Mouse (Mus musculus) intestine, embryonic 15.5 days (tissue): ENCODE data around the gene Olfr961. TPM values are rescaled to one million over a fixed set of nuclear protein-coding genes. Genes with fewer than 3 reads are reported as not detected.
A peak's percentile ranks its signal among the peaks of the same experiment; 100 is the strongest.

Source experiments
- ATAC-seq: fragments of 200-750 bp; cut with Nextera tagmentation; 2 replicates; pipeline ENCODE4 v1.8.0; 2017; ENCODE audit warnings: moderate TSS enrichment, moderate library complexity
- H3K27ac ChIP-seq: fragments of 300-500 bp; sonication (generic); 2 replicates; pipeline ENCODE4 v1.5.1; 2015; ENCODE audit warnings: mild to moderate bottlenecking, inconsistent platforms
- H3K27me3 ChIP-seq: fragments of 300-500 bp; sonication (generic); replicated peaks from 2 replicates; pipeline ENCODE4 v1.6.1; 2015; ENCODE audit warnings: inconsistent platforms
- H3K36me3 ChIP-seq: fragments of 300-500 bp; sonication (generic); 2 replicates; pipeline ENCODE4 v1.6.1; 2015; ENCODE audit warnings: inconsistent platforms
- H3K4me1 ChIP-seq: fragments of 300-500 bp; sonication (generic); replicated peaks from 2 replicates; pipeline ENCODE4 v1.6.1; 2015; ENCODE audit warnings: inconsistent platforms
- H3K4me2 ChIP-seq: fragments of 300-500 bp; sonication (generic); replicated peaks from 2 replicates; pipeline ENCODE4 v1.6.1; 2015; ENCODE audit warnings: mild to moderate bottlenecking, inconsistent platforms
- H3K4me3 ChIP-seq: fragments of 300-500 bp; sonication (generic); replicated peaks from 2 replicates; pipeline ENCODE4 v1.5.1; 2015; ENCODE audit warnings: inconsistent platforms
- H3K9ac ChIP-seq: fragments of 300-500 bp; sonication (generic); 2 replicates; pipeline ENCODE4 v1.6.1; 2015; ENCODE audit warnings: inconsistent platforms
- H3K9me3 ChIP-seq: fragments of 300-500 bp; sonication (generic); 2 replicates; pipeline ENCODE4 v1.6.1; 2016; ENCODE audit warnings: inconsistent platforms
- WGBS: fragments of 180-500 bp; shearing (Covaris S2); methylation state at CpG from one replicate; pipeline ENCODE4 v1.1.7; 2015; 5-methylcytosine and 5-hydroxymethylcytosine counted together
- polyA plus RNA-seq: library from polyadenylated mRNA; unstranded; fragments of >200 nt; fragmentation: Nextera tagmentation; extraction: Ambion mirVana; gene quantifications from 2 replicates; pipeline ENCODE4 v1.2.1, GENCODE M21; 2015

Gene Olfr961
- not detected in 2 replicates for polyA plus RNA-seq

DNA sequence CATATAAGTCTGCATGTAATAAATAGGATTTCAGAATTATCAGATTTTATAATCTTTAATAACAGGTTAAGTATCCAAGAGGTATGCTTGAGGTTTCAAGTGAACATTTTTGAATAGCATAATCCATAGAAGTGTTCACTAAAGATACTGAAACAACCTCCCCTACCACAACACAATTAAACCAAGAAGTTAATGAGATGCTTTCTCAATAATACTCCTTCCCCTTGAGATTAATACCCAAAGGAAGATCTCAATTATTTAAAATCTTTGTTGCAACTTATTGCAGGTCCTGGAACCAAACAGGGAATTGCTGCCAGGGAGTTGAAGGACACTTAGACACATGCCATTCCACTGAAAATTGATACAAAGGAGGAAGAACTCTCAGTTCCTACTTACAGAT, at the start of gene Olfr961:
TSS of gene Olfr961 (plus strand) at position 301 of the 400 bp plus-strand sequence.
- Histone ChIP-seq H3K27me3 (no peaks in the 10 kb centered on the region), H3K4me2 (no peak within 1 kb of the TSS), H3K4me1 (no peaks in the 10 kb centered on the region), H3K27ac (no peak within 1 kb of the TSS), H3K9ac (no peak within 1 kb of the TSS), H3K36me3 (no peaks in the 10 kb centered on the region), H3K9me3 (no peaks in the 10 kb centered on the region), H3K4me3 (no peak within 1 kb of the TSS)
- no peak for ATAC-seq

DNA sequence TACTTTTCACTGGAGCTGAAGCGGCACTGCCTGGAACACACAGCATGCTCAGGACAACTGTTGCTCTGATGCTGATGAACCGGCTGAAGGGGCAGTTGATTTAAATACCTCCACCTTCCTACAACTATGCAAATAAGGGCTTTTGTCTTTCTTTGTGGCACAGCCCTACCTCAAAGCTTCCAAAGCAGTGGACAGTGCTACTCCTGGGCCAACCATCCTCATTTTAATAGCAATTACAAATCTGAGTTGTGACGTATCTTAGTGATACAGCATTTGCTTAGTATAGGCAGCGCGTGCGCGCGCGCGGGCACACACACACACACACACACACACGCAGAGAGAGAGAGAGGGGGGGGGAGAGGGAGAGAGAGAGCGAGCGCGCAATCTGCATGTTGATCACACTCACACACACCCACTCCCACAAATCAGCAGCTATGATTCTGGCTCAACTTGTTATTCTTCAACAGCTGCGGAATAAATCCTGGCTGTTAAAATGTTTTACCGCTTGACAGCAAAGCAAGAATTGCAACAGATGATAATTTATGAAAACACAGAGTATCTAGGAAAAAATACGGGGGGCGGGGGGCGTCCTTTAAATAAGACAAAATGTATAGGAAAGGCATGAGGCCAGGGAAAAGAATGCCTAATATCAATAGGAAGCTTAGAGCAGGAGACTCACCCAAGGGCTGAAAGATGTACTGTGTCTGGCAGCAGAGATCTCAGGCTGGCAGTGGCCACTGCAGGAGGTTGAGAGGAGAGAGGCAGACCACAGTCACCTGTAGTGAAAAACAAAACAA, 42.2 kb upstream of the Olfr961 start:
- H3K27me3 ChIP-seq, result no peaks in the 10 kb centered on the region
- no peaks in the 10 kb centered on the region for H3K4me1 ChIP-seq
- no peak overlapping the region for H3K9ac ChIP-seq
- H3K27ac ChIP-seq, result no peak overlapping the region
- peak overlapping the region; percentile 77 for H3K4me2 ChIP-seq
- no peaks in the 10 kb centered on the region for H3K36me3 ChIP-seq
- peak overlapping the region; percentile 32 for H3K4me3 ChIP-seq
- WGBS, result under 1% methylated on average over 19 of the region's 19 CpGs
- no peaks in the 10 kb centered on the region for H3K9me3 ChIP-seq
- ATAC-seq, result peak; percentile 80

DNA sequence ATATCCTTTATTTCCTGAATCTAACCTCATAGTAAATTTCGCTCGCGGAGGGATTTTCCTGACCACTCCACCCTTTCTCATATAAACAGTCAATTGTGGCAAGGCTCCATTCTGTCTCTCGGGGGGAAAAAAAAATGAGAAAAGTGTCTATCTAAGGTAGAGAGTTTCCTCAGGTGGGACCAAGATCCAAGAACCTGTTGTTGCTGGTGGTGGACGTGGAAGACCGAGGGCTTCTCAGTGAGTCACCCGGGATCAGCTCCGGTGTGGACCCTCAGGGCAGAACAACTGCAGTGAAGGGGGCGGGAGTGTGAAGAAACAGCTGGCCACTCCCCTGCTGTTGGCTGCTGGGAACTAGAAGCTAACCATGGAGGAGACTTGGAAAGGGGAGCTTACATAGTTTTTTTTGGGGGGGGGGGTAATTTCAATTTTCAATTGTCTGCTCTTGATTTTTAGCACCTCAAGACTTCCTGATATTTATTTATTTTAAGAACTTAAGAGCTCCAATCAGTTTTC, 41.5 kb upstream of the Olfr961 start:
- Histone ChIP-seq H3K36me3 (no peaks in the 10 kb centered on the region), H3K27ac (no peak overlapping the region)
- WGBS, result under 1% methylated on average over 9 of the region's 9 CpGs

GRCm38 (mm10) chr9:39603999-39604453, 40.9 kb upstream of the Olfr961 start, which contains the start of gene AW551984:
TSS of gene AW551984 (minus strand) at chr9:39604403.
- no peaks in the 10 kb centered on the region for H3K27me3 ChIP-seq
- peak within 1 kb of the TSS; percentile 77 for H3K4me2 ChIP-seq
- H3K27ac ChIP-seq, result no peak within 1 kb of the TSS
- whole genome bisulfite sequencing, result under 1% methylated on average over 8 of the region's 8 CpGs
- peak; percentile 82 for ATAC-seq
- peak within 1 kb of the TSS; percentile 32 for H3K4me3 ChIP-seq
- H3K4me1 ChIP-seq, result no peaks in the 10 kb centered on the region
- H3K36me3 ChIP-seq, result no peaks in the 10 kb centered on the region
- H3K9me3 ChIP-seq, result no peaks in the 10 kb centered on the region
- no peak within 1 kb of the TSS for H3K9ac ChIP-seq

More for the DNA sequence above, 41.5 kb upstream of the Olfr961 start:
- no peaks in the 10 kb centered on the region for H3K9me3 ChIP-seq
- no peak overlapping the region for H3K9ac ChIP-seq
- H3K27me3 ChIP-seq, result no peaks in the 10 kb centered on the region
- ATAC-seq, result peak; percentile 88
- H3K4me1 ChIP-seq, result no peaks in the 10 kb centered on the region
- H3K4me3 ChIP-seq, result peak overlapping the region; percentile 32
- peak overlapping the region; percentile 77 for H3K4me2 ChIP-seq

GRCm38 (mm10) chr9:39608497-39608896, 36.4 kb upstream of the Olfr961 start:
- Histone ChIP-seq H3K27ac (no peak overlapping the region), H3K4me2 (no peak overlapping the region), H3K4me3 (no peak overlapping the region), H3K9ac (no peak overlapping the region), H3K27me3 (no peaks in the 10 kb centered on the region), H3K9me3 (no peaks in the 10 kb centered on the region), H3K4me1 (no peaks in the 10 kb centered on the region), H3K36me3 (no peaks in the 10 kb centered on the region)
- no peak for ATAC-seq

DNA sequence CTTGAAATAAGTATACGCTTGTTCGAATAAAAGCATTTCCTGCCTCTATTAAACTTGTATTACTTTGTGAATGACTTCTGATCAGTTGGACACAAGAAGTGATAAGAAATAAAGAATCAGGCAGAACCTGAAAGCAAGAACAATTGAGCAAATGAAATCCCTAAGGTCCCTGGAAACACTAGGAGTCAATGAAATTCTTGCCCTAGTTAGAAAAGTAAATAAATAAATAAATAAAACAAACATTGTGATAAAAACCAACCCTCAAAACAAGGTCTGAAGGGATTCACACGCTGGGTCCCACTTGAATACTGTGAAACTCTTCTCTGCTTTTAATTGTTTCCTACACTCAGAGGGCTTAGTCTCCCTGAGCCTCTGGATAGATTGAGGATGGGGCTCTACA, 34.5 kb upstream of the Olfr961 start, which contains the start of gene Olfr148:
TSS of gene Olfr148 (plus strand) at position 301 of the 400 bp plus-strand sequence.
- Histone ChIP-seq H3K4me1 (no peaks in the 10 kb centered on the region), H3K9me3 (no peaks in the 10 kb centered on the region), H3K27me3 (no peaks in the 10 kb centered on the region), H3K4me3 (no peak within 1 kb of the TSS), H3K9ac (no peak within 1 kb of the TSS), H3K4me2 (no peak within 1 kb of the TSS), H3K27ac (no peak within 1 kb of the TSS), H3K36me3 (no peaks in the 10 kb centered on the region)
- no peak for ATAC-seq
- 73% methylated on average over 3 of the region's 3 CpGs for WGBS

DNA sequence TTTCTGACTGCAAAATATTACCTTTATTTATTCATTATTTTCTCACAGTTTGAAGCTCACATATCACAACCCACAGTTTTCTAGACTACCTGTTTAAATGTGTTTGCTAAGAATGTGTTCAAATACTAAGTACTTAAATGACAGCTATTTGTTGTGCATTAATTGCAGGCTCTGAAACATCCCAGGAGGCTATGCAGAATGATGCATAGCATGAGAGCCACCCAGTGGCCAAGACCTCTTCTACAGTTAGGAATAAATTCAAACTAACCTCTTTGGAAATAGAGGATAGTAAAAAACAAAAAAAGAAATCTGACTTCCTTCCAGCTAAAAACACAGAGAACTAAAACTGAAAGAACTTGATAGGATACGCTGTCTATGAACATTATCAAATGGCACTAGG, 32.9 kb upstream of the Olfr961 start:
- no peak overlapping the region for H3K27ac ChIP-seq
- H3K36me3 ChIP-seq, result no peaks in the 10 kb centered on the region
- no peak overlapping the region for H3K4me3 ChIP-seq
- H3K9ac ChIP-seq, result no peak overlapping the region
- H3K4me1 ChIP-seq, result no peaks in the 10 kb centered on the region
- no peak overlapping the region for H3K4me2 ChIP-seq
- H3K27me3 ChIP-seq, result no peaks in the 10 kb centered on the region
- WGBS, result 56% methylated on average over 1 of the region's 1 CpGs
- no peaks in the 10 kb centered on the region for H3K9me3 ChIP-seq
- no peak for ATAC-seq

DNA sequence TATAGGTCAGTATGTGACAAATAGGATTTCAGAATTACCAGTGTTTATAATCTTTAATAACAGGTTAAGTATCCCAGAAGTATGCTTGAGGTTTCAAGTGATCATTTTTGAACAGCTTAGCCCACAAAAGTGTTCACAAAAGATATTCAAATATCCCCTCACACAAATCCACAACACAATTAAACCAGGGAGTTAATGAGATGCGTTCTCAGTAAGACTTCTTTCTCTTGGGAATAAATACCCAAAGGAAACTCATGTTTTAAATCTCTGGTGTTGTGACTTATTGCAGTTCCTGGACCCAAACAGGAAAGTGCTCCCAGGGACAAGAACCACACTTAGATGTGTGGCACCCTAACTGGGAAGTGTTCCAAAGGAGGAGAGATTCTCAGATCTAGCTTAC, 23.8 kb upstream of the Olfr961 start, which contains the start of gene Olfr960:
TSS of gene Olfr960 (plus strand) at position 301 of the 400 bp plus-strand sequence.
- Histone ChIP-seq H3K27me3 (no peaks in the 10 kb centered on the region), H3K27ac (no peak within 1 kb of the TSS), H3K4me1 (no peaks in the 10 kb centered on the region), H3K9ac (no peak within 1 kb of the TSS), H3K4me2 (no peak within 1 kb of the TSS), H3K36me3 (no peaks in the 10 kb centered on the region), H3K4me3 (no peak within 1 kb of the TSS), H3K9me3 (no peaks in the 10 kb centered on the region)
- WGBS, result 92% methylated on average over 1 of the region's 1 CpGs
- no peak for ATAC-seq

- H3K36me3 ChIP-seq, result no peaks in the 10 kb centered on the region
- H3K27ac ChIP-seq, result no peak overlapping the region
- no peak overlapping the region for H3K9ac ChIP-seq
- H3K9me3 ChIP-seq, result no peaks in the 10 kb centered on the region
- no peak overlapping the region for H3K4me3 ChIP-seq
- WGBS, result 93% methylated on average over 3 of the region's 3 CpGs
- H3K4me1 ChIP-seq, result no peaks in the 10 kb centered on the region
- H3K4me2 ChIP-seq, result no peak overlapping the region
- no peaks in the 10 kb centered on the region for H3K27me3 ChIP-seq
- no peak for ATAC-seq
These were observed 21.1 kb upstream of the Olfr961 start for GRCm38 (mm10) chr9:39623783-39624182.

DNA sequence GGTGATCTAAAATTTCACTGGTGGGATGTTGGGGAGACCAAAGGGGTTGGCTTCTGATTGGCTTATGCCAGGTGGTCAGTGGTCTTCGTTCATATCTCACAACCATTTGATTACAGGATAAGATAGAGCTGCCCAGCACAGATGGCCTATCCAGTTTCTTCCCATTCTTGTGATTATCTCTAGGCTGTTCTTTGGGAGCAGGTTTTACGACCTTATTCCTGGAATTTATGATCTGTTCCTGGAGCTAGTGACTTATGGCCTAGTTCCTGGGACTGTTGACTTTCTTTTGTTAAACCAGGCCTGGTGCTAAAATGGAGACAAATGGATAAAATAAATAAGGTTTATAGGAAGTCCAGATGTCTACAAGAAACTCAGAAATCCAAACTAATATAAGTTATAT, 20.2 kb upstream of the Olfr961 start:
- no peaks in the 10 kb centered on the region for H3K27me3 ChIP-seq
- H3K4me3 ChIP-seq, result no peak overlapping the region
- no peak overlapping the region for H3K9ac ChIP-seq
- ATAC-seq, result peak; percentile 59
- no peaks in the 10 kb centered on the region for H3K9me3 ChIP-seq
- H3K27ac ChIP-seq, result no peak overlapping the region
- 36% methylated on average over 2 of the region's 2 CpGs for WGBS
- H3K4me2 ChIP-seq, result no peak overlapping the region
- H3K4me1 ChIP-seq, result no peaks in the 10 kb centered on the region
- no peaks in the 10 kb centered on the region for H3K36me3 ChIP-seq

GRCm38 (mm10) chr9:39629069-39629468, 15.8 kb upstream of the Olfr961 start:
- no peaks in the 10 kb centered on the region for H3K27me3 ChIP-seq

DNA sequence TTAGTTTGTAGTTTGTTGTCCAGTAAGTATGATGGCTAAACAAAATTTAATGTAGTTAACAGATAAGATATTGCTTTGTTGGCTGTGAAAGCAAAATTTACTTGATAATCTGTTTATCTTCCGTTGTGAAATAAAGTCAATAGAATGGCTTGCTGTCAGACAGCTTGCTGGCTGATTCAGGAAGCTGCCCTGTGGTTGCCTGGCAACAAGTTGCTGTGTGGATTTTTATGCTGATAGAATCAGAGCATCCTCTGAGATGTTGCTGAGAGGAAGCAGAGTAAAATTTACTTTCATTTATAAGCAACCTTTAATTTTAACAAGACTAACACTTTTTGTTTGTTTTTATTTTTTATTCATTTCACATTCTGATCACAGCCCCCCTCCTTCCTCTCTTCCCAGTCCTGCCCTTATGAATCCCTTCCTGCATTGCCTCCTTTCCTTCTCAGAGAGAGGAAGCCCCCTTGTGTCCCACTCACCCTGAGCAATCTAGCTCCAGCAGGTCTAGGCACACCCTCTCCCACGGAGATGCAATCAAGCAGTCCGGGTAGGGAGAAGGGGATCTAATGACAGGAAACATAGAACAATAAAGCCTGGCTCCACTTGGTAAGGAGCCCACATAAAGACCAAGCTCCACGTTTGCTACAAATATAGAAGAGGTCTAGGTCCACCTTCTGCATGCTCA, 10.8 kb upstream of the Olfr961 start:
- Histone ChIP-seq H3K9ac (no peak overlapping the region), H3K4me3 (no peak overlapping the region), H3K4me1 (no peaks in the 10 kb centered on the region), H3K36me3 (no peaks in the 10 kb centered on the region), H3K4me2 (no peak overlapping the region), H3K9me3 (no peaks in the 10 kb centered on the region), H3K27me3 (no peaks in the 10 kb centered on the region), H3K27ac (no peak overlapping the region)
- 21% methylated on average over 4 of the region's 4 CpGs for WGBS
- ATAC-seq, result no peak

More at GRCm38 (mm10) chr9:39629069-39629468, 15.8 kb upstream of the Olfr961 start:
- Histone ChIP-seq H3K4me1 (no peaks in the 10 kb centered on the region), H3K27ac (no peak overlapping the region), H3K4me2 (no peak overlapping the region), H3K36me3 (no peaks in the 10 kb centered on the region), H3K9ac (no peak overlapping the region), H3K4me3 (no peak overlapping the region), H3K9me3 (no peaks in the 10 kb centered on the region)
- 80% methylated on average over 2 of the region's 2 CpGs for WGBS
- no peak for ATAC-seq
